Mouse (Mus musculus) kidney, embryonic 16.5 days (tissue): Measurements from ENCODE around the gene Irf8. TPM values are rescaled to one million over a fixed set of nuclear protein-coding genes. Genes with fewer than 3 reads are reported as not detected.

Source experiments
- ATAC-seq: fragments of 200-750 bp; cut with Nextera tagmentation; 2 replicates; pipeline ENCODE4 v1.8.0; 2017; ENCODE audit warnings: moderate TSS enrichment; ENCODE audit not compliant: low FRiP score, low TSS enrichment
- H3K27ac ChIP-seq: fragments of 300-500 bp; sonication (generic); 2 replicates; pipeline ENCODE4 v1.5.1; 2014; ENCODE audit warnings: low read length
- H3K27me3 ChIP-seq: fragments of 300-500 bp; sonication (generic); 2 replicates; pipeline ENCODE4 v1.6.1; 2014; ENCODE audit warnings: low read length, control low read depth, mixed read lengths; ENCODE audit not compliant: insufficient read depth
- H3K36me3 ChIP-seq: fragments of 300-500 bp; sonication (generic); 2 replicates; pipeline ENCODE4 v1.6.1; 2014; ENCODE audit warnings: low read length, control low read depth, mixed read lengths; ENCODE audit not compliant: insufficient read depth
- H3K4me1 ChIP-seq: fragments of 300-500 bp; sonication (generic); 2 replicates; pipeline ENCODE4 v1.6.1; 2014; ENCODE audit warnings: low read length, control low read depth, mixed read lengths; ENCODE audit not compliant: insufficient read depth
- H3K4me2 ChIP-seq: fragments of 300-500 bp; sonication (generic); replicated peaks from 2 replicates; pipeline ENCODE4 v1.6.1; 2014; ENCODE audit warnings: low read depth, low read length
- H3K4me3 ChIP-seq: fragments of 300-500 bp; sonication (generic); 2 replicates; pipeline ENCODE4 v1.5.1; 2014; ENCODE audit warnings: mild to moderate bottlenecking, low read length
- H3K9ac ChIP-seq: fragments of 300-500 bp; sonication (generic); replicated peaks from 2 replicates; pipeline ENCODE4 v1.6.1; 2014; ENCODE audit warnings: low read length
- H3K9me3 ChIP-seq: fragments of 300-500 bp; sonication (generic); 2 replicates; pipeline ENCODE4 v1.6.1; 2016; ENCODE audit warnings: low read length, control low read depth
- WGBS: fragments of 180-500 bp; shearing (Covaris S2); extraction: QIAGEN DNeasy Blood & Tissue Kit; methylation state at CpG from one replicate; pipeline ENCODE4 v1.1.7; 2014; 5-methylcytosine and 5-hydroxymethylcytosine counted together
- polyA plus RNA-seq: library from polyadenylated mRNA; unstranded; fragments of >200 nt; fragmentation: Nextera tagmentation; extraction: Ambion mirVana; gene quantifications from 2 replicates; pipeline ENCODE4 v1.2.1, GENCODE M21; 2015

Irf8 gene
- polyA plus RNA-seq, 1 experiment from 2014 or later: 10.0 TPM

DNA sequence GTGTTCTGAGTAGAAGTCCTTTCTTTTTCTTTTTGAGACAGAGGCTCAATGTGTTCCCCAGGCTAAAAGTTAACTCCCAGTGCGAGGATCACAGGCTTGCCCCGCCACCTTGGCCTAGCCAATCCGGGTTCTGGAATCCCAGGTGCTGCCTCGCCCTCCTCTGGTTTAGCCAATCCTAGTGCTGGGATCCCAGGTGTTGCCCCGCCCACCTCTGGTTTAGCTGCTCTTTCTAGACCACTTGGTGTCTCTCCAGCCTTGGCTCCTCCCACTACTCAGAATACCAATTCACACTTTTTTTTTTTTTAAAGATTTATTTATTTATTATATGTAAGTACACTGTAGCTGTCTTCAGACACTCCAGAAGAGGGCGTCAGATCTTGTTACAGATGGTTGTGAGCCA is 4.1 kb upstream of the Irf8 start:
- H3K27me3 ChIP-seq: peaks cover 18% of the 10 kb centered on the region
- 56% methylated on average over 5 of the region's 6 CpGs for WGBS
- no peak overlapping the region for H3K4me2 ChIP-seq
- no peaks in the 10 kb centered on the region for H3K36me3 ChIP-seq
- peaks cover 11% of the 10 kb centered on the region for H3K4me1 ChIP-seq
- H3K27ac ChIP-seq: no peak overlapping the region
- H3K9ac ChIP-seq: no peak overlapping the region
- H3K4me3 ChIP-seq: no peak overlapping the region
- no peaks in the 10 kb centered on the region for H3K9me3 ChIP-seq
- no peak for ATAC-seq

DNA sequence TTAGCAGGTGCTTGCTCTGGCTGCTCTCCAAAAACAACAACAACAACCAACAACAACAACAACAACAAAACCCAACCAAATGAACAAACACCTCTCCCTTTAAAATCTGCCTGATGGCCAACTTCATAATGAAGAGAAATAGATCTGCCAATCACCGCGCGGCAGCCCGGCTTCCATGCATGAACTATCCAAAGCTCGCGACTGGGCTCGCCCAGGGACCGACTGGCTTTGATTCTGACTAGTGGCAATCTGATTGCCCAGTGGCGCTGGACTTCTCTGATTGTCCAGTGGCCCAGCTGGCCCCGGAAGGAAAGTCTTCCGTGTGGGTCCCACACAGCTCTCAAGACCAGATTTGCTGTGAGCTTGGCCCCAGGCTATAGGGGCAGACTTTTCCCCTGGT is 328 bp downstream of the Irf8 start:
- H3K4me2 ChIP-seq: peak overlapping the region; percentile 98
- H3K36me3 ChIP-seq: no peaks in the 10 kb centered on the region; the same call in 1 of the 2 replicates
- peaks cover 11% of the 10 kb centered on the region for H3K4me1 ChIP-seq
- peak overlapping the region; percentile 67 for H3K9ac ChIP-seq
- H3K27me3 ChIP-seq: peaks cover 36% of the 10 kb centered on the region
- no peaks in the 10 kb centered on the region for H3K9me3 ChIP-seq
- ATAC-seq: peak; percentile 69; the same call in 1 of the 2 replicates
- H3K4me3 ChIP-seq: peak overlapping the region; percentile 58
- no peak overlapping the region for H3K27ac ChIP-seq
- 2% methylated on average over 11 of the region's 11 CpGs for WGBS

GRCm38 (mm10) chr8:120737166-120737565 is 1.0 kb downstream of the Irf8 start:
- Histone ChIP-seq H3K27ac (no peak overlapping the region), H3K9ac (no peak overlapping the region), H3K27me3 (peaks cover 36% of the 10 kb centered on the region), H3K9me3 (no peaks in the 10 kb centered on the region), H3K4me2 (peak overlapping the region; percentile 98), H3K36me3 (no peaks in the 10 kb centered on the region; the same call in 1 of the 2 replicates), H3K4me1 (peaks cover 11% of the 10 kb centered on the region), H3K4me3 (peak overlapping the region; percentile 58; the same call in 1 of the 2 replicates)
- 57% methylated on average over 7 of the region's 7 CpGs for WGBS
- ATAC-seq: no peak

DNA sequence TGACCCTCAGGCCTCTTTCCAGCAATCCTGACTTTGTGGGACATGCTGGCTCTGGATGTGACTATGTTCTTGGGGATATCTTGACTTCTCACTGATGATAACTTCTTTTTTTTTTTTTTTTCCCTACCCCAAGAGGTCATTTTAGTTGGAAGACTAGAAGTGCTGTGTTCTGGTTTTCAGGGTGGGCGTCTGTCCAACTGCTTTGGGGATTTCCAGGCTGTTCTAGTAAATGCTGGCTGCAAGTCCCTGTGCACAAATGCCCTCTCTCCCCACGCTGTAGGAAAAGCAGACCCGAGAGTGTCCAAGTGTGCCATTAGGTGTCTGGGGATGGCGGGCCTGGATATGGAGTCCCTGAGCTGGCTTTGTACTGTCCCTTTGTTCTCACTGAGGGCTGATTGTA is 2.6 kb downstream of the Irf8 start:
- Histone ChIP-seq H3K4me1 (peaks cover 18% of the 10 kb centered on the region), H3K9ac (no peak overlapping the region), H3K36me3 (no peaks in the 10 kb centered on the region; the same call in 1 of the 2 replicates), H3K4me3 (no peak overlapping the region), H3K27ac (no peak overlapping the region), H3K27me3 (peaks cover 36% of the 10 kb centered on the region), H3K4me2 (no peak overlapping the region), H3K9me3 (no peaks in the 10 kb centered on the region)
- ATAC-seq: no peak
- whole genome bisulfite sequencing: 85% methylated on average over 4 of the region's 4 CpGs

DNA sequence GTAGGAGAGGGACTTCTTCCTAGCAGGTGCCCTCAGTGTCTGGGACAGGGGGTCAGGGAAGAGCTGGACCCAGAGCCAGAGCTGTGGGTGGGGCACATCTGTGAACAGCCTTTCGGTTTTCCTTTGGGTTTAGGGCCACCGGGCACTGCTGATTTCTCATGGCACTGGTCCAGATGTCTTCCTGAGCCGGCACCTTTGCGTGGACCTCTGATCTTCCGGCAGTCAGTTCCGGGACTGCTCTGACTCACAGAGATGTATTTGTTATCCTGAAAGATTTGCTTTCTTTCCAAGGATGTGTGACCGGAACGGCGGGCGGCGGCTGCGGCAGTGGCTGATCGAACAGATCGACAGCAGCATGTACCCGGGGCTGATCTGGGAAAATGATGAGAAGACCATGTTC is 3.4 kb downstream of the Irf8 start:
- Histone ChIP-seq H3K4me3 (no peak overlapping the region), H3K4me1 (peaks cover 26% of the 10 kb centered on the region), H3K36me3 (no peaks in the 10 kb centered on the region; the same call in 1 of the 2 replicates), H3K9me3 (no peaks in the 10 kb centered on the region), H3K9ac (no peak overlapping the region), H3K4me2 (no peak overlapping the region), H3K27ac (no peak overlapping the region), H3K27me3 (peaks cover 32% of the 10 kb centered on the region)
- ATAC-seq: no peak
- 74% methylated on average over 15 of the region's 15 CpGs for WGBS

GRCm38 (mm10) chr8:120740579-120740978 is 4.4 kb downstream of the Irf8 start:
- Histone ChIP-seq H3K9me3 (no peaks in the 10 kb centered on the region), H3K36me3 (no peaks in the 10 kb centered on the region; the same call in 1 of the 2 replicates), H3K9ac (no peak overlapping the region), H3K4me3 (no peak overlapping the region), H3K27ac (no peak overlapping the region), H3K27me3 (peaks cover 22% of the 10 kb centered on the region), H3K4me1 (peaks cover 32% of the 10 kb centered on the region), H3K4me2 (no peak overlapping the region)
- no peak for ATAC-seq
- 50% methylated on average over 2 of the region's 2 CpGs for WGBS

- Histone ChIP-seq H3K9ac (no peak overlapping the region), H3K9me3 (no peaks in the 10 kb centered on the region), H3K4me3 (no peak overlapping the region), H3K36me3 (no peaks in the 10 kb centered on the region; the same call in 1 of the 2 replicates), H3K4me2 (no peak overlapping the region), H3K27ac (no peak overlapping the region), H3K27me3 (peaks cover 21% of the 10 kb centered on the region), H3K4me1 (peaks cover 31% of the 10 kb centered on the region)
- 81% methylated on average over 17 of the region's 17 CpGs for WGBS
- ATAC-seq: no peak
Observed at GRCm38 (mm10) chr8:120741001-120741400, 4.8 kb downstream of the Irf8 start.

DNA sequence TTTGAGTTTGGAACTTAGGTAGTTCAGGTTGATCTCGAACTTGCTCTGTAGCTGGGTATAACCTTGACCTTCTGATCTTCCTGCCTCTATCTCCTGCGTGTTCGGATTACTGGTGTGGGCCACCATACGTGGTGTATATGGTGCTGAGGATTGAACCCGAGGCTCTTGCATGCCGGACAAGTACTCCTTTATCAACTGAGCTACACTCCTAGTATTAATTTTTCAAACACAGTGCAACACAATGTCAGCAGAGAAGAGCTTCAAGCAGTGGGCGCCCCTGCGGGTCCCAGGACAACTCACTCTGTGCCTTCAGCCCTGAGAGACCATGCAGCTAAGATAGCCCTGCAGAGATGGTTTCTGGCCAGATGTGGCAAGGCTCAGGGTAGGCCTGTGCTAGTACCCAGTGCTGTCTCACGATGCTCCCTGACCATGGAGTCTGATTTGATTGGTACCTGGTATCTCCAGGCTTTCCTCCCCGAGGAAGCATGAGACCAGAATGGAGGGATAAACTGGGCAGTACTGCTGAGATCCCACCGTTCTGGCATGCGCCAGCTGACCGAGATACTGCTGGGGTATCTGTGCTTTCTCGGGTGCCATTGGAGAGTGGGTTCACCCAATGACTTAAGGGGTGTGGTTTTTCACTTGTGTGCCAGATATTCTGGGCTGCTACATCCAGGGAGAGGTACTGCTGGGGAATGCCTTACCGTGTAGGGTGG is 5.8 kb downstream of the Irf8 start:
- Histone ChIP-seq H3K9ac (no peak overlapping the region), H3K27ac (no peak overlapping the region), H3K27me3 (peaks cover 19% of the 10 kb centered on the region), H3K36me3 (no peaks in the 10 kb centered on the region; the same call in 1 of the 2 replicates), H3K4me3 (no peak overlapping the region), H3K9me3 (no peaks in the 10 kb centered on the region), H3K4me2 (no peak overlapping the region), H3K4me1 (peaks cover 32% of the 10 kb centered on the region)
- ATAC-seq: no peak
- WGBS: 89% methylated on average over 15 of the region's 15 CpGs

DNA sequence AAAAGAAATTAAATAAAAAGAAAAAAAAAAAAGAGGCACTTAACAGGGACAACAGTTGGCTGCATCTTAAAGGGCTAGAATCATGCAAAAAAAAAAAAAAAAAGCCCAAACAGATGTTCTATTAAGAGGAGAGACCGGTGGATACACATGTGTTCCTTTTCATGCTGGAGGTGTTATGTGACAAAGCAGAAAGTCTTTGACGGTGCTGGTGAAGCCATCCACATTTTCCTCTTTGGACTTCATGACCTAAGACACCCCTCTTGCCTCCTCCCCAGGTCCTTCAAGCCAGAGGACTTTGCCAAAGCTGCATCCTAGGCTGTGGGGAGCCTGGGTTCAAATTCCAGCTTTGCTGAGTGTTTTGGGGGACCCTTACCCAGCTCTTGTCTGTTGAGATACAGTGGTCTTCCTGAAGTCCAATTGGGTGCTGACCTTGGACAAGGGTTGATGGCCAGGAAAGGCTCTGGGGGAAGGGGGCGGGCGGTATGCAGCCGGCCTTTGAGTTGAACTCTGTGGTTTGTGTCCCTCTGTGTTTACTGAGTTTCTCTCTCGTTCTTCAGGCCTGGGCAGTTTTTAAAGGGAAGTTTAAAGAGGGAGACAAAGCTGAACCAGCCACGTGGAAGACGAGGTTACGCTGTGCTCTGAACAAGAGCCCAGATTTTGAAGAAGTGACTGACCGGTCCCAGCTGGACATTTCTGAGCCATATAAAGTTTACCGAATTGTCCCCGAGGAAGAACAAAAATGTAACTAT is 7.2 kb downstream of the Irf8 start:
- peaks cover 9% of the 10 kb centered on the region; the same call in 1 of the 2 replicates for H3K27me3 ChIP-seq
- peak overlapping the region; percentile 81 for H3K27ac ChIP-seq
- peaks cover 32% of the 10 kb centered on the region for H3K4me1 ChIP-seq
- no peak overlapping the region for H3K4me2 ChIP-seq
- no peaks in the 10 kb centered on the region for H3K9me3 ChIP-seq
- H3K4me3 ChIP-seq: no peak overlapping the region
- H3K9ac ChIP-seq: 0 out of 2 replicates have a peak overlapping the region, but pooled peaks have one; percentile 5
- WGBS: 43% methylated on average over 12 of the region's 12 CpGs
- peak; percentile 16; the same call in 1 of the 2 replicates for ATAC-seq
- H3K36me3 ChIP-seq: no peaks in the 10 kb centered on the region; the same call in 1 of the 2 replicates
